Mouse (Mus musculus): ENCODE data around the gene Rhebl1. TPM values are rescaled to one million over a fixed set of nuclear protein-coding genes. Genes with fewer than 3 reads are reported as not detected.

Gene Rhebl1
- total RNA-seq, 1 experiment from 2014 or later: 14.2 TPM

DNA sequence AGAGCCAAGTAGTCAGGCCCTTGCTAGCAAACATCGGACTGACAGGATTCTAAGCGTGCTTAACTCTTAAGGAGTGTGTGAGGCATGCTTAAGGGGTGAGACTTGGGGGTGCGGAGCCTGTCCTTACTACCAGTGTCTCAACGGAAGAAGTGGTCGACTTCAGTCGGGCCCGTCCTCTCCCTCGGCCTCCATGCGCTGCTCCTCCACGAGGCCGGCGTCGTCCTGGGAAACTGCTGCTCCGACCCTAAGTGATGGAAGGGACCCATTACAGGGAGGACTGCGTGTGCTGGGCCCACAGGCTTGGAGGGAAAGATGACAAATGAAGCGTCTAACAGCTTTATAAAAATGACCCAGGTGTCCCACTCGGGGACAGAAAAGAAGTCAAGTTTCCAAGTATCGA, 33.4 kb downstream of the Rhebl1 start:
- no peak for ATAC-seq (replicated peaks; ENCODE audit: insufficient number of reproducible peaks, low FRiP score, low TSS enrichment, poor library complexity, severe bottlenecking)

DNA sequence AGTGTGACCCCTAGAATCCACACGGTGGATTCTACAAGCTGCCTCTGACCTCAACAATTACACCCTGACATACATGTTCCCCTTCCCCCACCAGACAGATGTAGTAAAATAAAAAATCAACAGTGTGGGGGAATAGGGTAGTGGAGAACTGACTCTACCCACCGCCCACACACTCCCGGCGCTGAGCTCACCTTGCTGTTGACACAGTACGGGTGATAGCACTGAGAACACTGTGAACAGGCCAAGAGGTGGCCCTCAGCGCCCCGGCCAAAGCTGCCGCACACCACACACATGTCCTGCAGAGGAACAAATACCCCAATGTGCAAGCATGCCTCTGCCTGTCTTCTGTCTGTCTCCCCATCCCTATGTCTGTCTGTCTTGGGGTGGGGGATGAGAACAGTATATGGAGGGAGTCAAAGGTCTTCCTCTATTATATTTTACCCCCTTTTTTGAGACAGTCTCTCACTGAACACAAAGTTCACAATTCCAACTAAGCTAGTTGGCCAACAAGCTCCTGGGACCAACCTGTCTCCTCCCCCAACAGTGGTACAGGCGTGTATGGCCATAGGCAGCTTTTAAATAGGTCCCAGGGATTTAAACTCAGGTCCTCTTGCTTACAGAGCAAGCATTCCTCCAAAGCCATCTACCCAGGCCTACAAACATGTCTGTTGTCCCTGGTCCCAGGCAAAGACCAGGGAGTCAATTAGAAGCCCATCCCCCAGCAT, 34.9 kb downstream of the Rhebl1 start:
- no peak for ATAC-seq (replicated peaks; ENCODE audit: insufficient number of reproducible peaks, low FRiP score, low TSS enrichment, poor library complexity, severe bottlenecking)

GRCm38 (mm10) chr15:98854214-98854613, 40.1 kb downstream of the Rhebl1 start:
- ATAC-seq (replicated peaks; ENCODE audit: insufficient number of reproducible peaks, low FRiP score, low TSS enrichment, poor library complexity, severe bottlenecking): no peak

DNA sequence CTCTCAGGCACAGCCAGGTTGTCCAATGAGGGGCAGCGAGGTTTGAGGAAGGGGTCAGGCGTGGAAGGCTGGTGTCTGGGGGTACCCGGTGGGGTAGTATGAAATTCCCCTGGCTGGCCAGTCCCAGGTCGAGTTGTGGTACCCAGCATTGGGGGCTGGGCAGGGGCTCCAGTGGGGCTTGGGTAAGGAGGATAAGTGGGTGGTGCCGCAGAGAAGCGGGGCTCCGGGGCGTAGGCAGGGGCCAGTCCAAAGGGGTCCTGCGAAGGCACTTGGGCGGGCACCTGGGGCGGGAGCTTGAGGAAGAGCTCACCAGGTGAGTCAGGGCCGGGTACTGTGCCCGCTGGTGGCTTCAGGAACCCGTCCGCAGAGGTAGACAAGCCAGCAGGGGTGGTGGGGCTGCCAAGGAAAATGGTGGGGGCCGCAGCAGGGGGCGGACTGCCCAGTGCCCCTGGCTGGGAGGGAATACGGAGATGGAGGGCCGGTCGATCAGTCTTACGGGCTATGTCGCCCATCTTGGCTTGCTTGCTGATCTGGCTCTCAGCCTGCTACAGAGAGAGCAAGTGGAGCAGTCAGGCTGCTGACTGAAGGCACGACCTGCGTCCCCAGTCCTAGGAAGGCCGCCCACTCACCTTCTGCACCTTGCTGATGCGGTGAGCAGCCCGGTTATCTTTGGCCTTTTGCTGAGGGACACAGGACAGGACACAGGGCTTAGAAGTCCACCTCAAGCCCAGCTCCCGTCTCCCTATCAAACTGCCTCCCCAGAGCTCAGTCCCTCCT, 41.0 kb downstream of the Rhebl1 start:
- no peak for ATAC-seq (replicated peaks; ENCODE audit: insufficient number of reproducible peaks, low FRiP score, low TSS enrichment, poor library complexity, severe bottlenecking)

DNA sequence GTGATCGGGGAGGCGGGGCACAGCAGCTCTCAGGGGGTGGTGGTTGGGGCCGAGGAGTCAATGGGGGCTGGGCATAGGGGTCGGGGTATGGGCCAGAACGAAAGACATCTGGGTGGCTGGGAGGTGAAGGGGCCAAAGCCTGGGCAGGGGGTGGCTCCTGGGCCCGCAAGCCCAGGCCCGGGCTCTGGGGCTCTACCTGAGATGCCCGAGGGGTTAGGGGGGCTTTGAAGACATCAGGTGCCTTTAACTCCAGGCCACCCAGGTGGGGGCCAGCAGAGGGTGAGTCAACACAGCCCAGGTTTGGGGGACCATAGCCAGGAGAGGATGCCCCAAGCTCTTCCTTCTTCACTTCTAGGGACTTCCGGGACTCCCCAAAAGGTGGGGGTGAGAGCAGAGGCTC, 41.6 kb downstream of the Rhebl1 start:
- no peak for ATAC-seq (replicated peaks; ENCODE audit: insufficient number of reproducible peaks, low FRiP score, low TSS enrichment, poor library complexity, severe bottlenecking)

GRCm38 (mm10) chr15:98852071-98852470, 42.3 kb downstream of the Rhebl1 start:
- ATAC-seq (replicated peaks; ENCODE audit: insufficient number of reproducible peaks, low FRiP score, low TSS enrichment, poor library complexity, severe bottlenecking): no peak

- ATAC-seq (replicated peaks; ENCODE audit: insufficient number of reproducible peaks, low FRiP score, low TSS enrichment, poor library complexity, severe bottlenecking): no peak
These were observed 43.0 kb downstream of the Rhebl1 start for GRCm38 (mm10) chr15:98851229-98851818.

GRCm38 (mm10) chr15:98850668-98851067, 43.7 kb downstream of the Rhebl1 start:
- no peak for ATAC-seq (replicated peaks; ENCODE audit: insufficient number of reproducible peaks, low FRiP score, low TSS enrichment, poor library complexity, severe bottlenecking)

- ATAC-seq (replicated peaks; ENCODE audit: insufficient number of reproducible peaks, low FRiP score, low TSS enrichment, poor library complexity, severe bottlenecking): no peak
These were observed 44.3 kb downstream of the Rhebl1 start for GRCm38 (mm10) chr15:98849956-98850600.

GRCm38 (mm10) chr15:98849165-98849564, 45.2 kb downstream of the Rhebl1 start:
- ATAC-seq (replicated peaks; ENCODE audit: insufficient number of reproducible peaks, low FRiP score, low TSS enrichment, poor library complexity, severe bottlenecking): no peak

- no peak for ATAC-seq (replicated peaks; ENCODE audit: insufficient number of reproducible peaks, low FRiP score, low TSS enrichment, poor library complexity, severe bottlenecking)
These were observed 48.2 kb downstream of the Rhebl1 start for GRCm38 (mm10) chr15:98846140-98846539.

- no peak for ATAC-seq (replicated peaks; ENCODE audit: insufficient number of reproducible peaks, low FRiP score, low TSS enrichment, poor library complexity, severe bottlenecking)
These were observed 49.2 kb downstream of the Rhebl1 start for GRCm38 (mm10) chr15:98845149-98845548.

GRCm38 (mm10) chr15:98843595-98844223, 50.6 kb downstream of the Rhebl1 start:
- no peak for ATAC-seq (replicated peaks; ENCODE audit: insufficient number of reproducible peaks, low FRiP score, low TSS enrichment, poor library complexity, severe bottlenecking)

- no peak for ATAC-seq (replicated peaks; ENCODE audit: insufficient number of reproducible peaks, low FRiP score, low TSS enrichment, poor library complexity, severe bottlenecking)
These were observed 54.4 kb downstream of the Rhebl1 start for GRCm38 (mm10) chr15:98839671-98840585.

DNA sequence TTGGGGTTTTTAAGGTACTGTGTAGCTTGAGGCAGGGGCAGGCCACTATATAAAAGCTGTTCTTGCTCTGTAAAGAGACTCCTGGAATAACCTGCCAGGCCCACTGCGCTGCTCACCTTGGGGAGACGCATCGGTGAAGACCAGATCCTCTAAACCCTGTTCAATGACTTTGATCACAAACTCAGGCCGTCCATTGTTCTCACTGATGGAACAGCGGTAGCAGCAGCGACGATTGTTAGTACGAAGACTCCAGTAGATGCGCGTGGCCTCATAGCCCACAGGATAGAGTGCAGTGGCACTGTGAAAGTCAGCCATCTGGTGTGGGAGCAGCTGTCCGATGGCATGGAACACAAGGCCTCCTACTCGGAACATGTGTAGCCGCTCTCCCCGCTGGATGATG, 55.2 kb downstream of the Rhebl1 start:
- ATAC-seq (replicated peaks; ENCODE audit: insufficient number of reproducible peaks, low FRiP score, low TSS enrichment, poor library complexity, severe bottlenecking): no peak

GRCm38 (mm10) chr15:98837743-98838103, 56.6 kb downstream of the Rhebl1 start:
- no peak for ATAC-seq (replicated peaks; ENCODE audit: insufficient number of reproducible peaks, low FRiP score, low TSS enrichment, poor library complexity, severe bottlenecking)

DNA sequence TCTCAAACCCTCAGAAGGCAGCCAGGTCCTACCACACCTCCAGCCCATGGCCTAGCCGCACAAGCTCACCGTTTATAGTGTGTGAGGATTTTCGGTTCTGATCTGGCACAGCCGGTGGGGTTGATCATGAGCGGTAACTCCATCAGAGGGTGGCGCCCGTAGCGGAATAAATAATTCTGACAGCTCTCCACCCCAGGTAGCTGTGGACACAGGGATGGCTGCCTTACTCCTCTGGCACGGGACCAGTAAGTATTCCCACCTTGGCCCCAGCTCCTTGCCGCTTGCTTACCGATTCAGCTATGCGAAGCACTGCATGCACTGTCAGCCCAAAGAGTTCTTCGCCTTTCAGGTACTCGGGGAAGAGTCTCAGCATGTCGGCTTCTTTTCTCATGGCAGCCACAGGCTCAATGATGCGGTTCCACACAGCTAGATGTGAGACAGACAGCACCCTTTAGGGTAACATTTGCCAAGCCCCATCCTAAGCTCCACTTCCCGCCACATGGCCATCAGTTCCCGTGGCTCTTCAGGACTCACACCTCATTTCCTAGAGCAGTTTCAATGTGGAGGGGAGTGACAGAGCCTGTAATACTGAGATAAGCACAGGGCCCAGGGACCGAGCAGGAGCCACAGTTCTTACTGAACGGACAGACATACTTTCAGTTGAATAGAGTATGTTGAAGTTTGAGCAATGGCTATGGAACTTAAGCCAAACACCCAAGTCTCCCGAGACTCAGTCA, 57.2 kb downstream of the Rhebl1 start:
- no peak for ATAC-seq (replicated peaks; ENCODE audit: insufficient number of reproducible peaks, low FRiP score, low TSS enrichment, poor library complexity, severe bottlenecking)

All from monocyte, adult 5-6 weeks (primary cell).